Mouse (Mus musculus) forebrain, postnatal 0 days (tissue): ENCODE measurements around the gene Stx18. TPM values are rescaled to one million over a fixed set of nuclear protein-coding genes. Genes with fewer than 3 reads are reported as not detected.

Experiments used
- ATAC-seq: fragments of 200-750 bp; cut with Nextera tagmentation; 2 replicates; pipeline ENCODE4 v1.8.0; 2017; ENCODE audit warnings: mild to moderate bottlenecking, moderate library complexity
- DNase-seq: peaks from one replicate; pipeline ENCODE4 v3.0.0-alpha.2; 2015
- H3K27ac ChIP-seq: fragments of 300-500 bp; sonication (generic); 2 replicates; pipeline ENCODE4 v1.5.1; 2014; ENCODE audit warnings: low read depth, mild to moderate bottlenecking, antibody characterized with exemption, low read length, moderate library complexity, mixed read lengths
- H3K27me3 ChIP-seq: fragments of 300-500 bp; sonication (generic); 2 replicates; pipeline ENCODE4 v1.6.1; 2014; ENCODE audit warnings: mild to moderate bottlenecking, low read length, mixed read lengths; ENCODE audit not compliant: insufficient read depth
- H3K36me3 ChIP-seq: fragments of 300-500 bp; sonication (generic); 2 replicates; pipeline ENCODE4 v1.6.1; 2014; ENCODE audit warnings: mild to moderate bottlenecking, moderate library complexity; ENCODE audit not compliant: insufficient read depth
- H3K4me1 ChIP-seq: fragments of 300-500 bp; sonication (generic); 2 replicates; pipeline ENCODE4 v1.6.1; 2014; ENCODE audit warnings: antibody characterized with exemption; ENCODE audit not compliant: insufficient read depth
- H3K4me2 ChIP-seq: fragments of 300-500 bp; sonication (generic); 2 replicates; pipeline ENCODE4 v1.6.1; 2014; ENCODE audit warnings: low read depth, mild to moderate bottlenecking, moderate library complexity
- H3K4me3 ChIP-seq: fragments of 300-500 bp; sonication (generic); 2 replicates; pipeline ENCODE4 v1.5.1; 2014; ENCODE audit warnings: low read depth, low read length, mixed read lengths
- H3K9ac ChIP-seq: fragments of 300-500 bp; sonication (generic); 2 replicates; pipeline ENCODE4 v1.6.1; 2014; ENCODE audit warnings: mild to moderate bottlenecking
- H3K9me3 ChIP-seq: fragments of 300-500 bp; sonication (generic); 2 replicates; pipeline ENCODE4 v1.6.1; 2016; ENCODE audit warnings: low read length
- CTCF ChIP-seq: sonication (generic); IDR thresholded peaks from 2 replicates; pipeline ENCODE4 v1.5.1; 2016; ENCODE audit warnings: antibody characterized with exemption, control low read depth, low read depth
- WGBS: fragments of 180-500 bp; shearing (Covaris S2); extraction: QIAGEN DNeasy Blood & Tissue Kit; methylation state at CpG from one replicate; pipeline ENCODE4 v1.1.7; 2014; 5-methylcytosine and 5-hydroxymethylcytosine counted together
- polyA plus RNA-seq: library from polyadenylated mRNA; unstranded; fragments of >200 nt; fragmentation: Nextera tagmentation; extraction: Ambion mirVana; gene quantifications from 2 replicates; pipeline ENCODE4 v1.2.1, GENCODE M21; 2015
- total RNA-seq: library from RNA; depleted of rRNA; stranded (reverse); fragments of >200 nt; gene quantifications from 2 replicates; pipeline ENCODE4 v1.2.3, GENCODE M21; 2014

The Stx18 gene
- total and polyA plus RNA-seq, 2 experiments from 2014 or later, result 23.9 to 30.3 TPM

DNA sequence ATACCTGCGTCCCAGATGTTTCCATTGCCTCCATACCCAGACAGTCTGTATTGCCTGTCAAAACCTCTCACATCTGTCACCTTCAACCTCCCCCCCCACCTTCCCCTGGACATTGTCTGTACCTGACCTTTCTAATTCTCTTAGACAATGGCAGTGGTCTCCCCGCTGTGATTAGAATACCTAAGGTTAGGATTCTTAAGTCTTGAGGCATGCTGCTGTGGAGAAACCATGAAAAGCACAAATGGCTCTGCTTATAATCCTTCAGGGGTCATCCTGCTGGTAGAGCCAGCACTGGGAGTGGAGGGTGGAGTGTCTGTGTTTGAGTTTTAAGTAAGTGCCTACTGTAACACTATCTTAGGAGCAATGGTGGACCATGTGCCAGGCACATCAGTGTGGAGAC is 64.4 kb downstream of the Stx18 start:
- no peak for DNase-seq
- no peak for TF ChIP-seq CTCF
- H3K4me1 ChIP-seq, result no peaks in the 10 kb centered on the region
- no peak for ATAC-seq
- no peak overlapping the region for H3K4me3 ChIP-seq
- H3K27me3 ChIP-seq, result no peaks in the 10 kb centered on the region
- peaks cover 16% of the 10 kb centered on the region; the same call in 1 of the 2 replicates for H3K36me3 ChIP-seq
- no peak overlapping the region for H3K4me2 ChIP-seq
- no peaks in the 10 kb centered on the region for H3K9me3 ChIP-seq
- WGBS, result 82% methylated on average over 2 of the region's 2 CpGs
- no peak overlapping the region for H3K27ac ChIP-seq
- no peak overlapping the region for H3K9ac ChIP-seq

- TF ChIP-seq CTCF, result no peak
- WGBS, result 89% methylated on average over 14 of the region's 14 CpGs
- H3K9ac ChIP-seq, result no peak overlapping the region
- H3K4me3 ChIP-seq, result no peak overlapping the region
- peaks cover 25% of the 10 kb centered on the region for H3K36me3 ChIP-seq
- H3K4me1 ChIP-seq, result no peaks in the 10 kb centered on the region
- no peak for ATAC-seq
- H3K9me3 ChIP-seq, result no peaks in the 10 kb centered on the region
- H3K4me2 ChIP-seq, result no peak overlapping the region
- H3K27ac ChIP-seq, result no peak overlapping the region
- no peak for DNase-seq
- no peaks in the 10 kb centered on the region for H3K27me3 ChIP-seq
Measured at GRCm38 (mm10) chr5:38106080-38106697, 67.6 kb downstream of the Stx18 start.

DNA sequence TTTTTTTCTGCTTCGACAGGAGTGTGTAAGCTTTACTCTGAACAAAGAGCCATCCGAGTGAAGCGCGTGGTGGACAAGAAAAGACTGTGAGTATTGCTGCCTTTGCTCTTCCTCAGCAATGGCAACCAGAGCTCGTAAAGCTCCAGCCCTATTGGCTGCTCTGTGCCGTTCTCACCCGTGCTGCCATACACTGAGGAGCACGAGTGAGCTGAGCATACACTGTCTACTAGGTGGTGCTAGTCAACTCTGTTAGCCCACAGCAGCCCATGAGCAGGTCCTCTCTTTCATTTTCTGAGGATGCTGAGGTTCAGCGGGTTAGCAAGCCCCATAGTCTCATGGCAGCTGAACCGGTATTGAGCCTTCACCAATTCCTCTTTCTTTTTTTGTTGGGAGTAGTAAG is 68.3 kb downstream of the Stx18 start:
- Histone ChIP-seq H3K4me1 (no peaks in the 10 kb centered on the region), H3K27me3 (no peaks in the 10 kb centered on the region), H3K36me3 (peaks cover 25% of the 10 kb centered on the region), H3K9ac (no peak overlapping the region), H3K4me3 (no peak overlapping the region), H3K4me2 (no peak overlapping the region), H3K27ac (no peak overlapping the region), H3K9me3 (no peaks in the 10 kb centered on the region)
- no peak for ATAC-seq
- no peak for TF ChIP-seq CTCF
- DNase-seq, result no peak
- 84% methylated on average over 10 of the region's 10 CpGs for WGBS

GRCm38 (mm10) chr5:38114526-38114925 is 76.0 kb downstream of the Stx18 start:
- H3K9me3 ChIP-seq, result no peaks in the 10 kb centered on the region
- no peak for ATAC-seq
- no peak overlapping the region for H3K4me2 ChIP-seq
- no peaks in the 10 kb centered on the region for H3K27me3 ChIP-seq
- no peak overlapping the region for H3K4me3 ChIP-seq
- H3K36me3 ChIP-seq, result peaks cover 23% of the 10 kb centered on the region
- no peak overlapping the region for H3K27ac ChIP-seq
- no peak for DNase-seq
- H3K4me1 ChIP-seq, result no peaks in the 10 kb centered on the region
- TF ChIP-seq CTCF, result no peak
- 99% methylated on average over 2 of the region's 2 CpGs for whole genome bisulfite sequencing
- no peak overlapping the region for H3K9ac ChIP-seq

DNA sequence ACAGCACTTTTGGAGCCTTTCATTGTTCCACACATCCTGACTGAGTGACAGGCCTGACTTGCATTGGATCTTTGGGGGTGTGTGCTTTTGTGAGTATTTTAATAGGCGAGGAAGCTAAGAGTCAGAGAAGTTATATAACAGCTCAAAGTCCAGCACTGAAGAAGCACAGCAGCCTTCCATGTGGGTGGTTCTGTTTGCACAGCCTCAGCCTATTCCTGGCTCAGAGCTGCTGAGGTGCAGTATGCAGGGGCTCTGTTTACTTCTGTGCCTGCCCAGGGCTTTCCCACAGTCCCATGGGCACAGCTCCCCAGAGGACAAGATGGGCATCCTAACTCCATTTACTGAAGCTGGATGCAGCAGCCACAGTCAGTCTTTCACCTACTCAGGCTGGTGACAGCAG is 78.5 kb downstream of the Stx18 start:
- ATAC-seq (no peak; the same call in 1 of the 2 replicates), DNase-seq (no peak)
- Histone ChIP-seq H3K9me3 (no peaks in the 10 kb centered on the region), H3K4me1 (no peaks in the 10 kb centered on the region), H3K9ac (no peak overlapping the region), H3K4me3 (no peak overlapping the region), H3K27ac (no peak overlapping the region), H3K27me3 (no peaks in the 10 kb centered on the region), H3K36me3 (peaks cover 23% of the 10 kb centered on the region), H3K4me2 (no peak overlapping the region)
- TF ChIP-seq CTCF, result no peak
- WGBS, result 69% methylated on average over 1 of the region's 1 CpGs

DNA sequence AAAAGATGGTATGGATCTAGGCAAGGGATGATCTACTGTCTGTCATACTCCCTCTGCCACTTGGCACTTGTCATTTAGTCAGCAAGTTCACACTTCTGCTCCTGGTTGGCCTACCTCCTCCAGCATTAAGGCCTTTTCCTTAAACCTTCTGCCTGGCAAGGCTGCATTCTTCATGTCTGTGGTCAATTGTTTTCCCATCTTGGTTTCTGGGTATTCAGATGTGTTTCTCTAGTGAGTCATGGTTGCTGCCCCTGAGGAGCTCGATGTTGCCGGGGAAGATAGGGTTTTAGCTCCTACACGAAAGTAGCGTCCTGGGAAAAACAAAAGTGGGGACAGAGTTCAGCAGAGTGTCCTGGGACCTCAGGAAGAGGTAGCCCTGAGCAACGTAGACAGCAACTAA is 80.7 kb downstream of the Stx18 start:
- H3K27me3 ChIP-seq, result no peaks in the 10 kb centered on the region
- no peak for ATAC-seq
- 92% methylated on average over 5 of the region's 5 CpGs for WGBS
- TF ChIP-seq CTCF, result no peak
- peaks cover 20% of the 10 kb centered on the region for H3K36me3 ChIP-seq
- no peaks in the 10 kb centered on the region for H3K4me1 ChIP-seq
- H3K4me3 ChIP-seq, result no peak overlapping the region
- H3K9me3 ChIP-seq, result no peaks in the 10 kb centered on the region
- no peak overlapping the region for H3K27ac ChIP-seq
- H3K4me2 ChIP-seq, result no peak overlapping the region
- no peak for DNase-seq
- no peak overlapping the region for H3K9ac ChIP-seq

GRCm38 (mm10) chr5:38121699-38122098 is 83.2 kb downstream of the Stx18 start:
- WGBS, result 86% methylated on average over 7 of the region's 7 CpGs

More at GRCm38 (mm10) chr5:38121699-38122098, 83.2 kb downstream of the Stx18 start:
- TF ChIP-seq CTCF, result no peak
- Histone ChIP-seq H3K4me2 (no peak overlapping the region), H3K9ac (no peak overlapping the region), H3K9me3 (no peaks in the 10 kb centered on the region), H3K27ac (no peak overlapping the region), H3K27me3 (no peaks in the 10 kb centered on the region), H3K36me3 (peaks cover 12% of the 10 kb centered on the region), H3K4me3 (no peak overlapping the region), H3K4me1 (no peaks in the 10 kb centered on the region)
- ATAC-seq (no peak), DNase-seq (no peak)
